Mouse (Mus musculus) liver, postnatal 0 days (tissue): ENCODE data around the gene Fbxl5.
A peak's percentile ranks its signal among the peaks of the same experiment; 100 is the strongest.

Source experiments
- CTCF ChIP-seq: sonication (generic); IDR thresholded peaks from 2 replicates; pipeline ENCODE4 v1.5.1; 2016; ENCODE audit warnings: antibody characterized with exemption, low read depth
- EP300 ChIP-seq: IDR thresholded peaks from 2 replicates; pipeline ENCODE4 v1.6.1; 2016; ENCODE audit warnings: antibody characterized with exemption, low read depth, mild to moderate bottlenecking

DNA sequence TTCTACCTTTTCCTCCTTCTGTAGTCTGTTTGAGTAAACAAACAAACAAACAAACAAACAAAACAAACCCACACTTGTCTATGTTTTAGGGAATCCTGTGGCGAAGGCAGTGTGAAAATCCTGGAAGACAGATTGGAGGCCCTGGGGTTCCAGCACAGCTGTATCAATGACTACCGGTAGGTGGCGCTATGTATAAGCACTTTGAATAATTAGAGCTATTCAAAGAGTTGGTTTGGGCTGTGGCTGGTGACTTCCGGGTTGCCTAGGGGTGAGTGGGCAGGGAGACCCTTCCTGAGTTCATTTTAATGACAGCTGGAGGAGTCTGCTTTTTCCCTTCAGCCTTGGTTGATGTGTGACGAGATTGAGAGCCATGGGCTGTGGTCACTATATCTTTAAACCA is 15.9 kb upstream of the Fbxl5 start:
- TF ChIP-seq CTCF (peak; percentile 74), EP300 (no peak)
